Mouse (Mus musculus): ENCODE measurements around the gene Asb1.

DNA sequence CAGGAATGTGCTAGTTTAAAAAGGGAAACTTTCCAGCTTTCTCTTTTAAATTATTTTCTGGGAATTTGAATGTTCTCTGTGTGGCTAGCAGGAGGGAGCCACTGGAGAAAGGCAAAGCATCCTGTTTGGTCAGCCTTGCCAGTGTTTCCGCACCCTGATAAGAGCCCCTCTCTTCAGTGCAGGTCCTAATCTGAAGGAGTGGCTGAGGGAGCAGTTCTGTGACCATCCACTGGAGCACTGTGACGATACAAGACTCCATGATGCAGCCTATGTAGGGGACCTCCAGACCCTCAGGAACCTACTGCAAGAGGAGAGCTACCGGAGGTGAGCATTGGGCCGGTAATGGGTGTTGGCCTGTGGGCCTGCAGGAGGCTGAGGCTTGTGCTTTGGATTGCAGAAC, 3.6 kb downstream of the Asb1 start:
- TF ChIP-seq CTCF (IDR thresholded peaks at IDR 0.05), result no peak
- no peak for TF ChIP-seq EP300 (IDR thresholded peaks at IDR 0.05)

All from lung, postnatal 0 days (tissue).